ENCODE assay signal across 8 mouse cellular contexts in genomic region chr16:96620402-96620801, GRCm38 (mm10).
DNase-seq lines count a peak whose midpoint lies in the region; ATAC-seq lines count a peak whose summit lies in the region.

No protein-coding gene starts in this region.

- no peak overlapping the region for H3K4me2 ChIP-seq in embryonic facial prominence, embryonic 13.5 days

- no peak overlapping the region for H3K4me3 ChIP-seq in embryonic facial prominence, embryonic 13.5 days
- no peak overlapping the region for H3K4me3 ChIP-seq in embryonic facial prominence, embryonic 10.5 days

- 81% methylated on average over 5 of the region's 5 CpGs for WGBS in embryonic facial prominence, embryonic 13.5 days
- WGBS in embryonic facial prominence, embryonic 10.5 days = 95% methylated on average over 5 of the region's 5 CpGs

- peaks cover 25% of the 10 kb centered on the region for H3K4me1 ChIP-seq in embryonic facial prominence, embryonic 13.5 days
- no peaks in the 10 kb centered on the region for H3K4me1 ChIP-seq in embryonic facial prominence, embryonic 10.5 days

- H3K27me3 ChIP-seq in embryonic facial prominence, embryonic 13.5 days = no peaks in the 10 kb centered on the region
- no peaks in the 10 kb centered on the region for H3K27me3 ChIP-seq in embryonic facial prominence, embryonic 10.5 days (replicated peaks; ENCODE audit: low read depth, poor library complexity, severe bottlenecking)

- no peak overlapping the region for H3K9ac ChIP-seq in embryonic facial prominence, embryonic 13.5 days

- no peak for DNase-seq in embryonic facial prominence, embryonic 10.5 days (ENCODE audit: low spot score)
- DNase-seq in brain, adult 2 months (ENCODE audit: low read depth, low spot score) = peak; percentile 94
- DNase-seq in gastrocnemius, adult 8-10 months (ENCODE audit: low spot score in 2 of 2) = peak; percentile 65 to 66
- peak; percentile 37 for DNase-seq in left cerebral cortex, adult 11 months (ENCODE audit: low spot score)
- DNase-seq in kidney, adult 8-10 months = no peak
- no peak for DNase-seq in urinary bladder, adult 18-20 months (ENCODE audit: low spot score in 2 of 2)
- no peak for DNase-seq in ovary, postnatal 10 days (ENCODE audit: low spot score)

- no peaks in the 10 kb centered on the region for H3K36me3 ChIP-seq in embryonic facial prominence, embryonic 13.5 days
- H3K36me3 ChIP-seq in embryonic facial prominence, embryonic 10.5 days (replicated peaks) = no peaks in the 10 kb centered on the region

- H3K9me3 ChIP-seq in embryonic facial prominence, embryonic 13.5 days = no peaks in the 10 kb centered on the region
- no peaks in the 10 kb centered on the region for H3K9me3 ChIP-seq in embryonic facial prominence, embryonic 10.5 days

- peak overlapping the region; percentile 57; the same call in 1 of the 2 replicates for H3K27ac ChIP-seq in embryonic facial prominence, embryonic 13.5 days
- no peak overlapping the region for H3K27ac ChIP-seq in embryonic facial prominence, embryonic 10.5 days (replicated peaks)

- no peak for ATAC-seq in embryonic facial prominence, embryonic 13.5 days (ENCODE audit: insufficient number of reproducible peaks, insufficient read depth, low FRiP score, low TSS enrichment, low read depth)

Comparison
In these comparisons a context has a peak if more than half of its experiments do, and no peak if none do; other contexts are left out.
1. DNase-seq: peak in brain, adult 2 months (single experiment), gastrocnemius, adult 8-10 months (2 of 2) and left cerebral cortex, adult 11 months (single experiment); none in embryonic facial prominence, embryonic 10.5 days (single experiment), kidney, adult 8-10 months (0 of 2), urinary bladder, adult 18-20 months (0 of 2) and ovary, postnatal 10 days (single experiment).